Mouse (Mus musculus) heart, postnatal 10 days (tissue): Measurements from ENCODE around the gene Cand1. TPM values are rescaled to one million over a fixed set of nuclear protein-coding genes. Genes with fewer than 3 reads are reported as not detected.

Experiments used
- DNase-seq, 2 experiments: peaks; one replicate each; pipeline ENCODE4 v3.0.0; 2021
- intact Hi-C: fragments of 180-260 bp; cut with DNase I; formaldehyde crosslinking; loops from one replicate; pipeline ENCODE4 v1.15.1; 2025
- total RNA-seq, 2 experiments: library from RNA; stranded (reverse); gene quantifications; 2 replicates each; pipeline ENCODE4 v1.2.3; 2021

Cand1 gene
- total RNA-seq, 2 experiments from 2014 or later, result 62.5 to 65.6 TPM

DNA sequence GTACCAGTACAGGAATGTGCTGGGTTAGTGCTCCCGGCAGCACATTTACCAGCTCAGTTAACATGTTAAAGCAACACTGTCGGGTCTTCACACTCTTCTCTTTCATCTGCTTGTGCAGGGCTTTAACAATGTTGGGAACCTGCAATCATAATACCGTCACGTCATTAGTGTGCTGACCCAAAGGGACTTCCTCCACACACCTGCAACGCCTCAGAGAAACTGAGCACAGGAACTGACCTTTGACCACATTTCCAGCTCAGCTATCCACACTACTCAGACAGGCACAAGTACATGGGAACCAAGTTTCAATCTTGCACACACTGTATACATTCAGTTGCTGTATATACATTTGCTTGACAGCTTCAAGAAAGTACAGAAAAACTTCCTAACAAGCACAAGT lies 27.4 kb downstream of the Cand1 start:
- DNase-seq, result no peak
- intact Hi-C loops, result no loop called here

DNA sequence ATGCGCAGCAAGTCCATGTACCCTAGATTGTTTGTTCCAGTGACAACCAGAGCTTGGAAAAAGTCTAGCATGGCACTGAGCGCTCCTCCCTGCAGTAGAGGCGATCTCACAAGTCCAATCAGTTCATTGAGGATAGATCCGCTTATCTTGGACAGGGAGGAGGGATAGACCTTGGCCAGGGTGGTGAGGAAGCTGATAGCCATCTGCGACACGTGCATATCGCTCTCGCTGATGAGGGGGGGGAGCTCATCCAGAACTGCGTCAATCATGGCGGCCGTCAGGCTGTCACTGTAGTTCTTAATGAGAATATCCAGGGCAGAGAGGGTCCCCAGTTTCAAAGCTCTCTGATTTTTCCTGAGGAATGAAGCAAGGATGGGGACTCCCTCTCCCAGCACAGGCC lies 28.6 kb downstream of the Cand1 start:
- intact Hi-C loops, result no loop called here

GRCm38 (mm10) chr10:119206309-119206932 lies 33.4 kb downstream of the Cand1 start:
- intact Hi-C loops, result no loop called here
- no peak for DNase-seq

More for the DNA sequence above, 28.6 kb downstream of the Cand1 start:
- no peak for DNase-seq

- DNase-seq, result no peak
- intact Hi-C loops, result no loop called here
Measured at GRCm38 (mm10) chr10:119205229-119205628, 34.6 kb downstream of the Cand1 start.

- intact Hi-C loops, result no loop called here
- no peak for DNase-seq
Measured at GRCm38 (mm10) chr10:119204334-119204946, 35.4 kb downstream of the Cand1 start.

DNA sequence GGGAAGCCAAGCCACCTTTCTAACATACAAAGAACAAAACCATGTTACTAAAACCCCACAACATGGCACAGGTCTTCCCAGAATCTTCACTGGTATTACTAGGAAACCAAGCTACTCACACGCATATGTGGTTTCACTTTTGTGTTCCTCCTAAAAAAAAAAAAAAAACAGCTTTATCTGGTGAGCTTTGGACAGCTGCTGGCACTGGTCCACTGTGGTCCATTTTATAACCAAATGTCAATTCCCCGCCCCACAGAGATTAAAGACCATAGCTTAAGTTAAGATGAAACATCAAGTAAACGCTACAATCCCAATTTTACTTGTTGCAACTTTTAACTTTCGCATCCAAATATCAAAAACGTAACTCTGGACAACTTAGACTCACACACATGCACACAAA lies 40.0 kb downstream of the Cand1 start:
- DNase-seq, result no peak
- intact Hi-C loops, result no loop called here

GRCm38 (mm10) chr10:119198186-119198880 lies 41.5 kb downstream of the Cand1 start:
- DNase-seq, result no peak
- intact Hi-C loops, result no loop called here

DNA sequence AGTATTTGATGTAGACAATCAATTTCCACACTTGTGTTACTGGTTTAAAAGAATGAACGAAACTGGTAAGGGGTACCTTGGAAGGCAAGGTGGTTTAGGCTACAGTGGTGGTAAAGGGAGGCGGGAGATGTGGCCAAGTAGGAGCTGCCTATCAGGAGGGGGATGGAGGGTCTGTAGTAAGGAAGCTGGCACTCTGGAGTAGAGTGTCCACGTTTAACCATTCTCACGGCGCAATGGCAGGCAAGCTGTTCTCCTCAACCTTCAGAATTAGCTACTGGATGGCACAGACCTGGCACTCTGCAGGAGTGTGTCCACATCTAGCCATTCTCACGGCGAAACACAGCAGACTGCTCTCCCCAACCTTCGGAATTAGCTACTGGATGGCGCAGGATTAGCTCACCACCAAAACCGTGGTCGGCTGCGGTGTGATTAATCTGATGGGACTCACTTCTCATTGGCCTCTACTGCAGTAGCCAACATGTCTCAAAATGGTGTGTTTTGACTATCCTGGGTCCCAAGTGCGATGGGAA lies 42.2 kb downstream of the Cand1 start:
- intact Hi-C loops, result no loop called here
- no peak for DNase-seq

GRCm38 (mm10) chr10:119192598-119193372 lies 47.1 kb downstream of the Cand1 start:
- peak; percentile 57 to 60 for DNase-seq
- intact Hi-C loops, result no loop called here

DNA sequence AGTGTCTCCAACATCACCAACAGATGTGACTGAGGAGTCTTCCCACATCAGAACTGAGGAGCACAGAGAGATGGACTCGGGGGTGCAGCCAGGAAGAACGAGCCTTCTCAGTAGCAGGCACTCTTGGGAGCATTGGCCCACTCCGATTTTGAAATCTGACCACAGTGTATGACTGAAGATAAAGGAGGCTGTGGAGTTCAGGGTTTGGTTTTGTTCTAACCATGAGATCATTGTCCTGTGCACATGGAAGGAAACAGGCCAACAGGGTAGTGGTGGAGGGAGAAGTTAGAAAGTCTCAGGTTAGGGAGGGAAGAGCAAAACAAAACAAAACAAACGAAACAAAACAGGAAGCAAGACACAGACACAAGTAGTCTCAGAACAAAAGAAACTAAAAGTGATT lies 52.1 kb downstream of the Cand1 start:
- intact Hi-C loops, result no loop called here
- no peak for DNase-seq

DNA sequence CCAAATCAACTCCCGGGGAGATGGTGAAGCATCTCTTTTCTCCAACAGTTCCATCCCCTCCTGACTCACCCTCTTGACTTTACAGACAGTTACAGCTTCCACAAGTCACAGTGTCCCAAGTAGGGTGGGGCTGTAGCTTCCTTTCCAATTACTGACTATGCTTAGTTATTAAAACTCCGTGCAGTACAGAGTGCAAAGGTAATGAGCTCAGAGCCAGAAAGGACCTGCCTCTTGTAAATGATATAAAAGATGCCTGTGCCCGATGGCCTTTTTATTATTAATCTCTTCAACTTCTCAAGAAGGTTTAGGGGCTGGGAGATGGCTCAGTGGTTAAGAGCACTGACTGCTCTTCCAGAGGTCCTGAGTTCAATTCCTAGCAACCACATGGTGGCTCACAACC lies 70.2 kb downstream of the Cand1 start:
- intact Hi-C loops, result no loop called here
- no peak for DNase-seq

DNA sequence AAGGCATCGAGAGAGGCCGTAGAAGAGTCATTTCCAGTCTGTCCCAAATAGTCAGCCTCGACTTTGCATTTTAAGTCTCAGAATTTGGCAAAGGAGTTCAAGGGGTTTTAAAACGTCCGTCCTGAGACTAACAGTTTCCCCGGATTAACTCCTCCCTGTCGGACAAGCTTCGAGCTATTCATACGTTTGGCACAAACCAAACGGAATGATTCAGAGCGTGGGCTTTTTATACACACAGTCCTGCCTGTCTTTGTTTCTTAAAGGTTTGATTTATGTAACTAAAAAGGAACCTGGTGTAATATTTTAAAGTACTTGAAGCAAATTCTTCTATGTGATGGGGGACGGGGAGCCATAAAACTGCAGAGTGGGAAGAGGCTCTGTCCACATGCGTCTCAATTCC lies 70.6 kb downstream of the Cand1 start:
- DNase-seq, result no peak
- intact Hi-C loops, result no loop called here

DNA sequence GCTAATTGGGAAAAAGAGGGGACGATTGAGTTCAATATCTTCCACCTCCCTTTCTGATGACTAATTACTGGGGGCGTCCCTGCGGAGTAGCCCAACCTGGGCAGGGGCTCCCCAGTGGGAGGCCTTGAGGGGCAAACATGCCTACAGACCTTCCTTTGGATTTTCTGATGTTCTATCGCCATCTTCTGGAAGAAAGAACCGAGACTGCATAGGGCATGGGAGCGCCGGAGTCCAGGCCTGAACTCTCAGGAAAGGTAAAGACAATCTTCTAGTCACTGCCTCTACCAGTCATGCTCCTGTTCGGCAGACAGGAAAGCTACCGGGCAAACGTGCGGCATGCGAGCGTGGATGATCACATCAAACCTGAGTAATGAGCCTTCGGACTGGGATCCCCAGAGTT lies 71.1 kb downstream of the Cand1 start:
- peak in 1 of 2 experiments; percentile 6 for DNase-seq
- intact Hi-C loops, result no loop called here

GRCm38 (mm10) chr10:119167858-119168257 lies 72.0 kb downstream of the Cand1 start:
- DNase-seq, result no peak
- intact Hi-C loops, result no loop called here

- no peak for DNase-seq
- intact Hi-C loops, result no loop called here
Measured at GRCm38 (mm10) chr10:119165051-119165450, 74.8 kb downstream of the Cand1 start.

DNA sequence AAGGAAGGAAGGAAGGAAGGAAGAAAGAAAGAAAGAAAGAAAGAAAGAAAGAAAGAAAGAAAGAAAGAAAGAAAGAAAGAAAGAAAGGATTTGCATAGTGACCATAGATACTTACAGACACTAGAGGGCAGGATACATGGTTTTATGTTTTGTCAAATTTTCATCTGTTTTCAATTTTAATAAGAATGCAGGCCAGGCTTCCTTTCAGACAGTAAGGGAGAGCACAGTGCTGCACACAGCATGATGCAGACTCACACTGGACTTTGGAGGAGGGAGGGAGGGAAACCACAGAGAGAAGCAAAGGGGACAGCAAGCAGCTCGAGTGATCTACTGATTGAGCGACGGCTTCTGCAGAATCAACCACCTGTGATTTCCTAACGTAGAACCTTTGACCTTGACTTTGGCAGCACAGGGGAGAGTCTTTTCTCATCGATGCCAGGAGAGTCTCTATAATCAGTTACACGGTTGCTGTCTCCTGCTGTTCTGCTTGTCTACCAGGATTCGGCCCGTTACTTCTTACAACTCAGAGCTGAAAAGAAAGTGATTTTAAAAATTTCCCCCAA lies 78.0 kb downstream of the Cand1 start:
- DNase-seq, result peak; percentile 2 to 12
- intact Hi-C loops, result loop anchor here (5.0 kb wide), 1 partner anchor 200 kb away; no protein-coding TSS in a partner anchor

DNA sequence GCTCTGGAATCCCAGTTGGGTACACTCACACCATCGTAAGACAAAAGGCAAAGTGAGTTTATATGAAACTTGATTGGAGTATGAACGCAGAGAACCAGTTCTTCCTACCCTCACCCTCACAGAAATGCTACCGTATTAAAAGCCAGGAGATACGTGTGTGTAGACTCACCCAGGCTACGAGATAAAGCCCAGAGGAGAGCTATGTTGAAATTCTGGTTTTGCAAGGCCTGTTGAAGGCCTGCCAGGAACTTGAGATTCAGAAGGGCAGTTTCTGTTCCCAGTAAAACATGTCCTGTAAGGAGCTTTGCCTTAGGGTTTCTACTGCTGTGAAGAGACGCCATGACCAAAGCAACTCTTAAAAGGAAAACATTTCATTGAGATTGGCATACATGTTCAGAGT lies 79.7 kb downstream of the Cand1 start:
- intact Hi-C loops, result loop anchor here (5.0 kb wide), 1 partner anchor 202 kb away; no protein-coding TSS in a partner anchor
- DNase-seq, result no peak

DNA sequence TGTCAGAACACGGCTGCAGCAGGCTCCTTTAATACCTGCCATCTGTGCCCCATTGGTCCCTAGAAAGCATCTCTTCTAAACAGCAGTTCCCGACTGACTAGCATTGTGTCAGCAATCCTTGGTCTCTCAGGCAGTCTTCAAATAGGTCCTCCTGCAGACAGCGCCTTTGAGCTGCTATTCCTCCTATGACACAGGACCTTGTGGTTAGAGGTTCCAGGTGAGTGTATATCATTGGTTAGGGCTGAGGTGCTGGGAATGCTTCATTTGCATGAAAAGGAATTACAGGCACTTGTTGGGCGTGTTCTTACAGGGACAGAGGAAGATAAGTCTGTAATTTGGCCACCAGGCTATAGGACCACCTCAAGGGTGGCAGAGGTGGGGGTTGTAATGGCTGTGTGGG lies 90.6 kb downstream of the Cand1 start:
- intact Hi-C loops, result no loop called here
- no peak for DNase-seq
